Comparison of ENCODE assay signal across 9 mouse cellular contexts in genomic region chr15:62934522-62935189, GRCm38 (mm10).
DNase-seq lines count a peak whose midpoint lies in the region; ATAC-seq and TF ChIP-seq lines count a peak whose summit lies in the region.
"Had no signal": no experiment of that assay in that cellular context is flagged by ENCODE, and none has a peak within 500 bp of the region (broad histone marks: within the 10 kb centered on the region; RNA-seq: fewer than 3 reads in every experiment).

No protein-coding gene starts in this region.

- H3K9ac ChIP-seq in heart, embryonic 16.5 days (ENCODE audit: low read length): no peak overlapping the region
- H3K9ac ChIP-seq: midbrain, embryonic 12.5 days had no signal

- intact Hi-C loops in gastrocnemius, postnatal 14 days (cut with DNase I; ENCODE audit: low total_unique reads): no loop called here

- no peaks in the 10 kb centered on the region for H3K27me3 ChIP-seq in kidney, adult 2 months (replicated peaks; ENCODE audit: control insufficient read depth, insufficient read depth, low read length)
- no peaks in the 10 kb centered on the region for H3K27me3 ChIP-seq in heart, embryonic 16.5 days (ENCODE audit: control insufficient read depth, insufficient read depth, low read length)
- H3K27me3 ChIP-seq: midbrain, embryonic 12.5 days had no signal

- peak; percentile 13 for DNase-seq in kidney, adult 2 months
- DNase-seq in kidney, adult 18-20 months: no peak
- peak; percentile 83 for DNase-seq in NIH3T3 (ENCODE audit: low read depth)
- DNase-seq in lung, postnatal 10 days: peak; percentile 27
- DNase-seq in gastrocnemius, postnatal 14 days: no peak
- no peak for DNase-seq in frontal cortex, postnatal 14 days (ENCODE audit: low spot score in 2 of 2)
- DNase-seq: cerebellum, adult 2 months had no signal

- no peak for TF ChIP-seq POLR2A in kidney, adult 2 months (IDR thresholded peaks at IDR 0.05; ENCODE audit: low read depth, low read length)

- ATAC-seq in heart, embryonic 16.5 days (replicated peaks; ENCODE audit: extremely low read depth, insufficient read depth, low FRiP score): peak; percentile 83

- H3K9me3 ChIP-seq in heart, embryonic 16.5 days (replicated peaks; ENCODE audit: control insufficient read depth, low read length): no peaks in the 10 kb centered on the region
- H3K9me3 ChIP-seq: midbrain, embryonic 12.5 days had no signal

- no peak overlapping the region for H3K27ac ChIP-seq in kidney, adult 2 months (ENCODE audit: insufficient read depth, low read depth, low read length)
- peak overlapping the region; percentile 44; the same call in 1 of the 2 replicates for H3K27ac ChIP-seq in heart, embryonic 16.5 days (ENCODE audit: low read length)
- H3K27ac ChIP-seq: midbrain, embryonic 12.5 days had no signal

- no peak overlapping the region for H3K4me2 ChIP-seq in heart, embryonic 16.5 days (ENCODE audit: low read depth, low read length)
- H3K4me2 ChIP-seq: midbrain, embryonic 12.5 days had no signal

- no peaks in the 10 kb centered on the region for H3K4me1 ChIP-seq in kidney, adult 2 months (ENCODE audit: control insufficient read depth, insufficient read depth, low read length)
- peaks cover 6% of the 10 kb centered on the region for H3K4me1 ChIP-seq in heart, embryonic 16.5 days (ENCODE audit: control insufficient read depth, insufficient read depth, low read length)
- H3K4me1 ChIP-seq: midbrain, embryonic 12.5 days had no signal

- no peaks in the 10 kb centered on the region for H3K36me3 ChIP-seq in kidney, adult 2 months (ENCODE audit: control insufficient read depth, insufficient read depth, low read length)
- H3K36me3 ChIP-seq in heart, embryonic 16.5 days (ENCODE audit: control insufficient read depth, insufficient read depth): no peaks in the 10 kb centered on the region
- H3K36me3 ChIP-seq: midbrain, embryonic 12.5 days had no signal

- no peak for TF ChIP-seq CTCF in kidney, adult 2 months (conservative IDR thresholded peaks at IDR 0.05; ENCODE audit: insufficient read depth, insufficient read length, low read depth, low read length)

- no peak overlapping the region for H3K4me3 ChIP-seq in kidney, adult 2 months (ENCODE audit: insufficient read depth, low read depth, low read length)
- no peak overlapping the region for H3K4me3 ChIP-seq in heart, embryonic 16.5 days (ENCODE audit: low read length)
- H3K4me3 ChIP-seq: midbrain, embryonic 12.5 days had no signal

Comparison
In these comparisons a context has a peak if more than half of its experiments do, and no peak if none do; other contexts are left out.
1. DNase-seq: peak in kidney, adult 2 months (single experiment), NIH3T3 (single experiment) and lung, postnatal 10 days (single experiment); none in kidney, adult 18-20 months (single experiment), gastrocnemius, postnatal 14 days (single experiment) and frontal cortex, postnatal 14 days (0 of 2).